Mouse (Mus musculus): ENCODE measurements around the gene Rbm20.

DNA sequence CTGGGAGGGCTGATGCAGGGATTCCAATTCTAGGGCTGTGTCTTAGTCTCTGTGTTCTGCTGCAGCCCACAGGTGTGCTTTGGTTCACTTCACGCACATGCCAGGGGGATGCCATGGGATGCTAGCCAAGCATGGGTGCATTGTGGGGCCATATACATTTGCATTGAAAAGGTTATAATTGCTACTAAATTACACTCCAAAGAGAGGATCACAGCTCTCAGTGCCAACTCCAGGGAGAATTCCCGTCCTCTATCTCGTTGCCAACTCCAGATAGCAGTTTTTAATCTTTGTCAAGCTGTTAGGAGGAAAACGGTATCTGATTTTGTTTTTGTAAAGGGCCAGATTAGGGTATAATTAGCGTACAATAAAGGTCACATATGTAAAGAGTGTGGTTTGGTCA, 178.7 kb downstream of the Rbm20 start:
- no peak for TF ChIP-seq CTCF (IDR thresholded peaks at IDR 0.05; ENCODE audit: extremely low read depth, insufficient read depth, insufficient read length, insufficient replicate concordance)
- no peak for TF ChIP-seq POLR2A (IDR thresholded peaks at IDR 0.05; ENCODE audit: low read depth, low read length)
